Mouse (Mus musculus) lung, postnatal 14 days (tissue): Measurements from ENCODE around the gene Snx29.
A peak's percentile ranks its signal among the peaks of the same experiment; 100 is the strongest.

Experiments
- DNase-seq: peaks from one replicate; pipeline ENCODE4 v3.0.0; 2021

The Snx29 gene

DNA sequence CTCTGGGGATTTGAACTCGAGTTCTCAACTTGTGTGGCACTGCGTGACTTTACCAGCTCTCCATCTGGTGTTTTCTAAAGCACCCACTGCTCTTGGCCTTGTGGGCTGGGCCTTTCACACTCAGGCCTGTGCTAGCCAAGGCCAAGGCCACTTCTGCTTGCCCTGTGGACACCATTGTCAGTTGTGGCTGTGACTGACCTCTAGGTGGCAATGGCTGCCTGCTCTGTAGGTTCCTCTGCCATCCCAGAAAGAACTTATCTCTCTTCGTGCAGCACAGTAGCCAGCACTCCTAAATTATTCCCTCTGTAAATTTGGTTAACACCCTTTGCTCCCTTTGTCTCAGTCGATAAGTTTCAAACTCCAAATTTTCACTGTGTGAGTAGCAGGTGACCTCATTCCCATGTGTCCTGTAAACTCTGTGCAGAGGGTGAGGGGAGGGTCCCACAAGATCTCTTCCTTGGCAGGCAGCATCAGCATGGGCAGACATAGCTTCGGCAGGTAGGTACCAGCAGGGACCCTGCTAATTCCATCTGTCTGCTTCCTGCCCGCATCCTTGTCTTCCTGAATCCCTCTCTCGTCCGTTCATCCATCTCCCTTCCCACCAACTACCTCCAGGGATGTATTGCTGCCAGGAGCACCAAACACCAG is 375.1 kb downstream of the Snx29 start:
- peak; percentile 11 for DNase-seq

GRCm38 (mm10) chr16:11701579-11701978 is 378.9 kb downstream of the Snx29 start:
- DNase-seq: no peak

DNA sequence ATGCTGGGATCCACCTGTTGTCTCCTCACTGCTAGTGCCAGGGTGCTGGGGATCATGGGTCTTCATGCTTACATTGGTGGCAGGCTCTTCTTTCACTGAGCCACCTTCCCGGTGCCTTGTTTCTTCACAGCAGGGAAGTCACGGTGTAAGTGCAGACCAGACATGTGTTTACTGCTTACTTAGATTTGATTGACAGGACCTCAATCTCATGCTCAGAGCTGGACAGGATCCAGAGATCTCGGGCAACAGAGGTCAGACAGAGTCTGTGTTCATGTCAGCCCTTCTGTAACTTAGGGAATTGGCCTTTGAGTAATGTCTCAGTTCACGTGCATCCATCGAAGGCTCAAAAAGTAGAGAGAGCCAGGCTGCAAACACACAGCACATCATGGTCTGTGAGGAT is 381.4 kb downstream of the Snx29 start:
- no peak for DNase-seq

DNA sequence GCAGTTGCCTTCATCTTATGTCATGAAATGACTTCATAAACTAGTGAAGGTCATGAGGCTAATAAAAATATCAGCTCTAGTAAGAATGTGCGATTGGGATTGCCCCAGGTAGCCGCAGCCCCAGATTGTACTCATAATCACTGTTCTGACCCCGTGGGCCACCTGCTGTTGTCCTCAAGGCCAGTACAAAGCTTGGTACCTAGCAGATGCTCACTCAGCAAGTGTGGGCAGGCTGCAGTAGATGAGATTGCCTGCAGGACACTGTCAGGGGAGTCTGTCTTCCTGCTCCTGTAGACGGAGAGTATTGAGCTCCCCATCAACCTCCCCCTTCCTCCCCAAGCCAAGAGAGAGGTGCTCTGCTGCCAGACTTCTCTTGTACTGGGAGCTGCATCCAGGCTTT is 382.7 kb downstream of the Snx29 start:
- DNase-seq: no peak

- no peak for DNase-seq
Observed at GRCm38 (mm10) chr16:11708097-11708496, 385.4 kb downstream of the Snx29 start.

GRCm38 (mm10) chr16:11709382-11709781 is 386.7 kb downstream of the Snx29 start:
- DNase-seq: no peak

GRCm38 (mm10) chr16:11709999-11710667 is 387.4 kb downstream of the Snx29 start:
- no peak for DNase-seq

DNA sequence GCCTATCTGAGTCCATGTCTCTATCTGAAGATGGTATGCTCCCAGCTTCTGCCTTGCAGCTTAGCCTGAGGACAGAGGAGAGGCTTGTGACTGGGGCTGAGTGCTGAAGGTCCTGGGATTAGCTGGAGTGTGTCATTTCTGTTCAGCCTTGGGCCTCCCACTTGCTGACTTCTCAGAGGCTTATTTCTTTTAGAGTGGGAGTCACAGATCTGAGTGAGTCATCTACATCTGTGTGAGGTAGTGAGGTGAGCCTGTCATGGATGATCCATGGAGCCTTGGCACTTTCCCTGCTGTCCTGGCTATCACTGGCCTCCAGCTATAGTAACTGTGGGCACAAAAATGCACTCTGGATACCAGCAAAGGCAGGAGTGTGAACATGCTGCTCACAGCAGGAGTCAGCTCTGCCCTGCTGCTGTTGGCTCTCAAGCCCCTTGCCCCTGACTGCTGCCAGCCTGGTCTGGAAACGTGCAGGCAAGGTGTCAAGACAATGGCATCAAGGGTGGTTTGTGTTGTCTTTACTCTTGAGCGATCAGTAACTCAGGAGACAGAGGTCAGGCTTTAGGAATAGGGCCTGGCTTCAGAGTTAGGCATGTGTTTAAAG is 390.7 kb downstream of the Snx29 start:
- DNase-seq: no peak

DNA sequence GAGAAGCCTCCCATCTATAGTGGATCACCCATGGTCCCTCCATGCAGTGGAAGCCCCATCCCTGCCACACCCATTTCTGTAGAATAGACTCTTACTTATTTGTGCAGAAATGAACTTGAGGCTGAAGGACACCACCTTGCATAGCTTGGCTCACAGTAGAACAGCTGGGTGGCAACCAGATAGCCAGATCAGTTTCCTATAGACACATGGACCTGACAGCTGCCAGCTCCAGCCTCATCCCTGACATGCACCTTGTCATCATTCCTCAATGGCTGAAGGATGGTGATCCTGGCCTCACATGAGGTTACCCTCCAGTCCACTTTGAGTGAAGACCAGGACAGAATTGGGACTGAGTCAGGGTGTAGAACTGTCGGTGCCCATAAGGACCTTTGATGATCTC is 394.2 kb downstream of the Snx29 start:
- no peak for DNase-seq

DNA sequence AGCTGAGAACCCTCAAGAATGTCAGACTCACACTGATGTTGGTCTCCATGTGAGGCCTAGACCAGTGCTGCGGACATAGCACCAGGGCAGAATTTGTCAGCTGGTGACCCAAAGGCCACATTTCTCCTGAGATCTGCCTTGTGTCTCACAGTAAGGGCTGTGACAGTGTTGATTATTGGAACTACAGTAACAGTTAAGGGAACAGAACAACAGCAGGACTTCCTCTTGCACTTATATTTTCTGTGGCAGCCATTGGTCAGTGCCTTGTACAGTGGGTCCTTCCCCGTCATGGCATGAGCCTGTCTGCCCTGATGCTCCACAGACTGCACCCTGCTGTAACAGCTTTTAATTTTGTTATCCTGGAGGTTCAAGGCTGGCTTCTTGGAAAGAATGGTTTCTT is 403.2 kb downstream of the Snx29 start:
- DNase-seq: no peak

- no peak for DNase-seq
Observed at GRCm38 (mm10) chr16:11727331-11727730, 404.6 kb downstream of the Snx29 start.

DNA sequence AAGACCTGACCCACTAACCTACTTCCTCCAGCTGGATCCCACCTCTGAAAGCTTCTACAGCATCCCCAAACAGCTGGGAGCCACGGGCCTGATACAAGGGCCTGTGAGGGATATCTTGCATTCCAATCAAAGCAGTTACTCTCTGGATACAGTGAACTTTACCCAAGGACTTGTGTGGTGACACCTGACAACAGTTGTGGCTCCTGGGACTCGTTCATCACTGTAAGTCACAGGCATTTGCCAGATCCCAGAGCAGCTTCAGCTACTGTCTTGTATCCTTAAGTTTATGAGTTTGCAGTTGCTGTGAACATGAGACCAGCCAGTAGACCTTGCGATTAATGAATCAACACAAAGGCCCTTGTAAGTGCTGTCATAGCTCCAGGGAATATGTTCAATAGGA is 405.4 kb downstream of the Snx29 start:
- DNase-seq: no peak

GRCm38 (mm10) chr16:11728627-11729026 is 405.9 kb downstream of the Snx29 start:
- no peak for DNase-seq

DNA sequence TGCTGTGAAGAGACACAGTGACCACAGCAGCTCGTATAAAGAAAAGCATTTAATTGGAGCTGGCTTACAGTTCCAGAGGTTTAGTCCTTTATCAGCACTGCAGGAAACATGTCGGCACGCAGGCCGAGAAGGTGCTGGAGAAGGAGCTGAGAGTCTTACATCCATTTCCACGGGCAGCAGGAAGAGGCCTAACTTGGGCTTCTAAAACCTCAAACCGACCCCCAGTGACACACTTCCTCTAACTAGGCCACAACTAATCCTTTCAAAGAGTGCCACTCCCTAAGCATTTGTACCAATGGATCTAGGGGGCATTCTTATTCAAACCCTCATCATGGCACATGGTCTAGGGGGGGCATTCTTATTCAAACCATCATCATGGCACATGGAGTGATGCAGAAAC is 406.4 kb downstream of the Snx29 start:
- no peak for DNase-seq

GRCm38 (mm10) chr16:11729815-11730214 is 407.1 kb downstream of the Snx29 start:
- DNase-seq: no peak

DNA sequence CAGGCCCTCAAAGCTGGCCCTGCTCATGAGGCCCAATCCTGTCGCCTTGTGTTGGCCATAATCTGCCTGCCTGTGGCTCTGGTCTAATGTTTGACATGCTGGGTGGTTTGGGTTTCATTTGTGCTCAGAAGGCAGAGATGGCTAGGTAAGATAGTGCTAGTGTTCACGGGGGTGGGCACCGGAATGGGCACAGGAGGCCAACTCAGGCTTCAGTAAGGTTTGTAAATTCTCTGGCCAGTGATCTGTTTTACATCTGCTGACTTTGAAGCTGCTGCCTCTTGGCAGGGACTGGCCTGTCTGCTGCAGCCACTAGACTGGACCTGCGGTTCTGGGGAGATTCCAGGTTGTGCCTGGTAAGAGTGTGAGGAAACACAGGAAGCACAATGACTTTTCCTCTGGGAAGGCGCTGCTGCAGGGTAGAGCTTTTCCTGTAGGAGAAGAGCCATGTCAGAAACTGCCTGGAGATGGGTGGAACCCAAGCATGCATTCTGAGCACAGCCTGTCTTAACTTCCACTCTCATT is 408.4 kb downstream of the Snx29 start:
- DNase-seq: no peak

DNA sequence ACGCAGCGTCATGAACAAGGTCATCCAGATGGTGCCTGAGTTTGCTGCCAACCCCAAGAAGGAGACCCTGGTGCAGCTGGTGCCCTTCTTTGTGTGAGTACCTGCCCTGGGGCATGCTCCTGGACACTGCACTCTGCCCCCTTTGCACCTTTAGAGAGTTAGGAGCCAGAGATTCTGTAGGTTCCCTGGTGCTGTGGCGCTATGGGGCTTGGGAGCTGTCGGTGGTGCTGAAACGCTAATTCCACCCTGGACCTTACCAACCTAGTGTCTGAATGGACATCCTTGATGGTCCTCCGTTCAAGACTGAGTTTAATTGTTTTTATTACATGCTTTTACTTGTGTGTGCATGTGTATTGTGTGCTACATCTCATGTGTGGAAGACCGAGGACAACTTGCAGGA is 415.6 kb downstream of the Snx29 start:
- DNase-seq: no peak

- no peak for DNase-seq
Observed at GRCm38 (mm10) chr16:11741951-11742350, 419.2 kb downstream of the Snx29 start.

GRCm38 (mm10) chr16:11742351-11742750 is 419.6 kb downstream of the Snx29 start:
- DNase-seq: no peak

GRCm38 (mm10) chr16:11743013-11743412 is 420.3 kb downstream of the Snx29 start:
- DNase-seq: no peak

DNA sequence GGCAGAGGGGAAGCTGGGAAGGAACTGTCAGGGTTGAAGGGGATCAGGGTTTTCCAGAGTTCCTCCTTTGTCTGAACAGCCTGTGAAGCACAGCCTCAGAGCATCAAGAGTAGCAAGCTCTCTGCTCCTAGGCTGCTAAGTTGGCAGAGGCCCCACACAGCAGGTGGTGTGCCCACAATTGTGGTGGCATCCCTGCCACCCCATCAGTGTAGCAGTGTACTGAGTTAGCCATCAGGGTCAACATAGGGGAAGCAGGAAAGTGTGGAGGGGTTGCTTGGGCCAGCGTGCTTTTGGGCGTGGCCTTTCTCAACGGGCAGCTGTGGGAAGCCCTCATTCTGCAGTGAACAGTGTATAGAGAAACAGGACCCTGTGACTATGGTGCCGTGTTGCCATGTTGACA is 421.0 kb downstream of the Snx29 start:
- DNase-seq: no peak

GRCm38 (mm10) chr16:11746036-11746435 is 423.3 kb downstream of the Snx29 start:
- DNase-seq: no peak

DNA sequence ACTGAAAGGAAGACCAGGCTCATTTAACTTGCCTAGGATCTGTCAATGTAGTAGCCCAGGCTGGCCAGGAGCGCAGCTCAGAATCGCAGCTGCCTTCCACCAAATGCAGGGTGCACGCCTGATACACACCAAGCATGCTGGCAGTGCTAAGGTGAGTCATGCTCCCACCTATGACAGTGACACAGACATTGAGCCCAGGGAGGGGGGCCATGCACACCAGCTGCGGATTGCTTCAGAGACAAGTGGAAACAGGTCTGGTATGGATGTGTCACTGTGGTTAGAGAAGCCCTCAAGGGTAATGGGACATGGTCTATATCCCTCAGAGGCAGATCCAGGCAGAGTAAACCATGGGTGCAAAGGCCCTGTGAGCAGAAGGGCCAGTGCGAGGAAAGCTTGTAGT is 425.2 kb downstream of the Snx29 start:
- no peak for DNase-seq

DNA sequence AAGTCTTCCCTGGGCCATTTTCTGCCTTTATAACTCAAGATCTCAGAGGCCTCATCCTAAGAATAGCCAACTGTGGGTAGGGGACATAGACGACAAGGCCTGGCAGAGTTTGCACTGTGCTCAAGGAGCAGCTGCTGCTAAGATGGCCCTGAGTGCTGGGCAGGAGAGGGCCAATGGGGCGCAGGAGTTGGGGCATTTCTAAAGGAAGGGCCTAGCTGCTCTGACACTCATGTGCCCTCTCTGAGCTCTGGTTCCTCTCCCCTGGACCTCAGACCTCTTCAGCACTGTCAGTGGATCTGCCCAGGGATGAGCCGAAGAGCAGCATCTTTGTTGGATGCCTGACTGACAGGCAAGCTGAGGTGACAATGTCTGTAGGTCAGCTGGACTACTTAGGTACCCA is 426.4 kb downstream of the Snx29 start:
- DNase-seq: no peak
